Mouse (Mus musculus) stomach, postnatal 0 days (tissue): Measurements from ENCODE around the gene Nmnat1.

Source experiments
- CTCF ChIP-seq: IDR thresholded peaks from 2 replicates; pipeline ENCODE4 v1.5.1; 2016; ENCODE audit warnings: antibody characterized with exemption, low read depth, mild to moderate bottlenecking, moderate library complexity
- EP300 ChIP-seq: optimal IDR thresholded peaks from 2 replicates; pipeline ENCODE3; 2016; ENCODE audit warnings: antibody characterized with exemption

- no peak for TF ChIP-seq CTCF
- TF ChIP-seq EP300, result no peak
These were observed 436 bp downstream of the Nmnat1 start for GRCm38 (mm10) chr4:149484566-149484965.
